Mouse (Mus musculus): Measurements from ENCODE around the gene Pbld1. TPM values are rescaled to one million over a fixed set of nuclear protein-coding genes. Genes with fewer than 3 reads are reported as not detected.

Pbld1 gene
- polyA plus RNA-seq, 1 experiment = 0.31 TPM

GRCm38 (mm10) chr10:63019304-63019703, 40.7 kb upstream of the Pbld1 start:
- TF ChIP-seq MYOD1 (IDR thresholded peaks at IDR 0.05; ENCODE audit: control insufficient read depth in 1 of 3, insufficient read length in 2 of 3, low read depth in 2 of 3) (no peak), TCF3 (IDR thresholded peaks at IDR 0.05; ENCODE audit: insufficient read length, low read depth) (no peak), REST (IDR thresholded peaks at IDR 0.05; ENCODE audit: insufficient read depth, insufficient read length) (no peak), SRF (IDR thresholded peaks at IDR 0.05; ENCODE audit: control insufficient read depth, insufficient read length, low read depth) (no peak), E2F4 (IDR thresholded peaks at IDR 0.05; ENCODE audit: insufficient read depth) (no peak), POLR2A (IDR thresholded peaks at IDR 0.05; ENCODE audit: insufficient read length, low read depth) (no peak), CEBPB (IDR thresholded peaks at IDR 0.05; ENCODE audit: insufficient read depth, poor library complexity, severe bottlenecking) (no peak), MAX (IDR thresholded peaks at IDR 0.05; ENCODE audit: low read depth) (no peak), POLR2AphosphoS2 (IDR thresholded peaks at IDR 0.05; ENCODE audit: insufficient read length, low read depth) (no peak), MYOG (IDR thresholded peaks at IDR 0.05; ENCODE audit: control insufficient read depth in 1 of 3, insufficient read depth in 1 of 3, insufficient read length in 2 of 3, low read depth in 2 of 3) (no peak), USF1 (IDR thresholded peaks at IDR 0.05; ENCODE audit: low read depth) (no peak), TCF12 (IDR thresholded peaks at IDR 0.05; ENCODE audit: insufficient read depth, poor library complexity, severe bottlenecking) (no peak)
- no peak overlapping the region for H3ac ChIP-seq (ENCODE audit: control insufficient read depth, insufficient read length)
- H3K4me2 ChIP-seq (ENCODE audit: low read depth) = no peak overlapping the region
- no peaks in the 10 kb centered on the region for H3K27me3 ChIP-seq (ENCODE audit: control insufficient read depth, insufficient read depth, insufficient read length)
- H3K4me3 ChIP-seq = no peak overlapping the region
- H3K36me3 ChIP-seq (ENCODE audit: control insufficient read depth, insufficient read depth) = peaks cover 37% of the 10 kb centered on the region
- H3K79me2 ChIP-seq (ENCODE audit: control insufficient read depth, insufficient read depth) = peaks cover 72% of the 10 kb centered on the region

- Histone ChIP-seq H3K4me2 (ENCODE audit: low read depth) (peak overlapping the region; percentile 97), H3K79me2 (ENCODE audit: control insufficient read depth, insufficient read depth) (peaks cover 67% of the 10 kb centered on the region)
Measured at GRCm38 (mm10) chr10:63021702-63022101, 38.3 kb upstream of the Pbld1 start.

GRCm38 (mm10) chr10:63022541-63023120, 37.3 kb upstream of the Pbld1 start:
- peak overlapping the region; percentile 97 for H3K4me2 ChIP-seq (ENCODE audit: low read depth)
- peaks cover 58% of the 10 kb centered on the region for H3K79me2 ChIP-seq (ENCODE audit: control insufficient read depth, insufficient read depth)
- peak overlapping the region; percentile 75 for H3ac ChIP-seq (ENCODE audit: control insufficient read depth, insufficient read length)
- no peaks in the 10 kb centered on the region for H3K27me3 ChIP-seq (ENCODE audit: control insufficient read depth, insufficient read depth, insufficient read length)
- peaks cover 5% of the 10 kb centered on the region for H3K36me3 ChIP-seq (ENCODE audit: control insufficient read depth, insufficient read depth)
- no peak for TF ChIP-seq TCF3 (IDR thresholded peaks at IDR 0.05; ENCODE audit: insufficient read length, low read depth)
- TF ChIP-seq E2F4 (IDR thresholded peaks at IDR 0.05; ENCODE audit: insufficient read depth) = no peak
- no peak for TF ChIP-seq TCF12 (IDR thresholded peaks at IDR 0.05; ENCODE audit: insufficient read depth, poor library complexity, severe bottlenecking)
- no peak for TF ChIP-seq POLR2AphosphoS2 (IDR thresholded peaks at IDR 0.05; ENCODE audit: insufficient read length, low read depth)
- TF ChIP-seq USF1 (IDR thresholded peaks at IDR 0.05; ENCODE audit: low read depth) = no peak
- TF ChIP-seq SRF (IDR thresholded peaks at IDR 0.05; ENCODE audit: control insufficient read depth, insufficient read length, low read depth) = no peak
- TF ChIP-seq CEBPB (IDR thresholded peaks at IDR 0.05; ENCODE audit: insufficient read depth, poor library complexity, severe bottlenecking) = no peak
- TF ChIP-seq MYOD1 (IDR thresholded peaks at IDR 0.05; ENCODE audit: control insufficient read depth in 1 of 3, insufficient read length in 2 of 3, low read depth in 2 of 3) = no peak
- TF ChIP-seq REST (IDR thresholded peaks at IDR 0.05; ENCODE audit: insufficient read depth, insufficient read length) = no peak
- no peak for TF ChIP-seq MYOG (IDR thresholded peaks at IDR 0.05; ENCODE audit: control insufficient read depth in 1 of 3, insufficient read depth in 1 of 3, insufficient read length in 2 of 3, low read depth in 2 of 3)
- no peak for TF ChIP-seq MAX (IDR thresholded peaks at IDR 0.05; ENCODE audit: low read depth)
- TF ChIP-seq POLR2A (IDR thresholded peaks at IDR 0.05; ENCODE audit: insufficient read length, low read depth) = no peak
- H3K4me3 ChIP-seq = peak overlapping the region; percentile 98

More at GRCm38 (mm10) chr10:63021702-63022101, 38.3 kb upstream of the Pbld1 start:
- TF ChIP-seq POLR2A (IDR thresholded peaks at IDR 0.05; ENCODE audit: insufficient read length, low read depth) (no peak), MYOG (IDR thresholded peaks at IDR 0.05; ENCODE audit: control insufficient read depth in 1 of 3, insufficient read depth in 1 of 3, insufficient read length in 2 of 3, low read depth in 2 of 3) (no peak), SRF (IDR thresholded peaks at IDR 0.05; ENCODE audit: control insufficient read depth, insufficient read length, low read depth) (no peak), REST (IDR thresholded peaks at IDR 0.05; ENCODE audit: insufficient read depth, insufficient read length) (no peak), E2F4 (IDR thresholded peaks at IDR 0.05; ENCODE audit: insufficient read depth) (no peak), TCF3 (IDR thresholded peaks at IDR 0.05; ENCODE audit: insufficient read length, low read depth) (no peak), TCF12 (IDR thresholded peaks at IDR 0.05; ENCODE audit: insufficient read depth, poor library complexity, severe bottlenecking) (no peak), POLR2AphosphoS2 (IDR thresholded peaks at IDR 0.05; ENCODE audit: insufficient read length, low read depth) (no peak), MYOD1 (IDR thresholded peaks at IDR 0.05; ENCODE audit: control insufficient read depth in 1 of 3, insufficient read length in 2 of 3, low read depth in 2 of 3) (no peak), CEBPB (IDR thresholded peaks at IDR 0.05; ENCODE audit: insufficient read depth, poor library complexity, severe bottlenecking) (no peak), USF1 (IDR thresholded peaks at IDR 0.05; ENCODE audit: low read depth) (no peak), MAX (IDR thresholded peaks at IDR 0.05; ENCODE audit: low read depth) (no peak)
- H3ac ChIP-seq (ENCODE audit: control insufficient read depth, insufficient read length) = no peak overlapping the region
- no peaks in the 10 kb centered on the region for H3K27me3 ChIP-seq (ENCODE audit: control insufficient read depth, insufficient read depth, insufficient read length)
- peak overlapping the region; percentile 98 for H3K4me3 ChIP-seq
- H3K36me3 ChIP-seq (ENCODE audit: control insufficient read depth, insufficient read depth) = peaks cover 15% of the 10 kb centered on the region

- Histone ChIP-seq H3K27me3 (ENCODE audit: control insufficient read depth, insufficient read depth, insufficient read length) (no peaks in the 10 kb centered on the region), H3K4me3 (peak overlapping the region; percentile 98), H3K4me2 (ENCODE audit: low read depth) (peak overlapping the region; percentile 97), H3K36me3 (ENCODE audit: control insufficient read depth, insufficient read depth) (no peaks in the 10 kb centered on the region), H3ac (ENCODE audit: control insufficient read depth, insufficient read length) (peak overlapping the region; percentile 75), H3K79me2 (ENCODE audit: control insufficient read depth, insufficient read depth) (peaks cover 52% of the 10 kb centered on the region)
- TF ChIP-seq REST (IDR thresholded peaks at IDR 0.05; ENCODE audit: insufficient read depth, insufficient read length) (no peak), MAX (IDR thresholded peaks at IDR 0.05; ENCODE audit: low read depth) (no peak), SRF (IDR thresholded peaks at IDR 0.05; ENCODE audit: control insufficient read depth, insufficient read length, low read depth) (no peak), CEBPB (IDR thresholded peaks at IDR 0.05; ENCODE audit: insufficient read depth, poor library complexity, severe bottlenecking) (no peak), MYOD1 (IDR thresholded peaks at IDR 0.05; ENCODE audit: control insufficient read depth in 1 of 3, insufficient read length in 2 of 3, low read depth in 2 of 3) (no peak), POLR2A (IDR thresholded peaks at IDR 0.05; ENCODE audit: insufficient read length, low read depth) (no peak), USF1 (IDR thresholded peaks at IDR 0.05; ENCODE audit: low read depth) (no peak), POLR2AphosphoS2 (IDR thresholded peaks at IDR 0.05; ENCODE audit: insufficient read length, low read depth) (no peak), MYOG (IDR thresholded peaks at IDR 0.05; ENCODE audit: control insufficient read depth in 1 of 3, insufficient read depth in 1 of 3, insufficient read length in 2 of 3, low read depth in 2 of 3) (no peak)
Measured at GRCm38 (mm10) chr10:63023121-63023748, 36.7 kb upstream of the Pbld1 start.
